Mouse (Mus musculus) heart, embryonic 15.5 days (tissue): ENCODE data around the gene Dcpp1. TPM values are rescaled to one million over a fixed set of nuclear protein-coding genes. Genes with fewer than 3 reads are reported as not detected.
A peak's percentile ranks its signal among the peaks of the same experiment; 100 is the strongest.
"Not testable (repeated sequence)": the region's sequence is repeated elsewhere in the genome, so short reads cannot be mapped to it uniquely, and the experiment has no call there.

Experiments
- ATAC-seq: fragments of 200-750 bp; cut with Nextera tagmentation; replicated peaks from 2 replicates; pipeline ENCODE4 v1.8.0; 2017; ENCODE audit warnings: low read depth, moderate TSS enrichment; ENCODE audit not compliant: insufficient number of reproducible peaks, insufficient read depth, low FRiP score
- H3K27ac ChIP-seq: fragments of 300-500 bp; sonication (generic); 2 replicates; pipeline ENCODE4 v1.5.1; 2015; ENCODE audit warnings: mild to moderate bottlenecking, inconsistent platforms
- H3K27me3 ChIP-seq: fragments of 300-500 bp; sonication (generic); 2 replicates; pipeline ENCODE4 v1.6.1; 2015; ENCODE audit warnings: inconsistent platforms
- H3K36me3 ChIP-seq: fragments of 300-500 bp; sonication (generic); 2 replicates; pipeline ENCODE4 v1.6.1; 2015; ENCODE audit warnings: mild to moderate bottlenecking, inconsistent platforms
- H3K4me1 ChIP-seq: fragments of 300-500 bp; sonication (generic); replicated peaks from 2 replicates; pipeline ENCODE4 v1.6.1; 2015; ENCODE audit warnings: inconsistent platforms
- H3K4me2 ChIP-seq: fragments of 300-500 bp; sonication (generic); 2 replicates; pipeline ENCODE4 v1.6.1; 2015; ENCODE audit warnings: inconsistent platforms, mild to moderate bottlenecking, moderate library complexity
- H3K4me3 ChIP-seq: fragments of 300-500 bp; sonication (generic); 2 replicates; pipeline ENCODE4 v1.5.1; 2015; ENCODE audit warnings: mild to moderate bottlenecking, inconsistent platforms
- H3K9ac ChIP-seq: fragments of 300-500 bp; sonication (generic); 2 replicates; pipeline ENCODE4 v1.6.1; 2015; ENCODE audit warnings: mild to moderate bottlenecking, inconsistent platforms
- H3K9me3 ChIP-seq: fragments of 300-500 bp; sonication (generic); replicated peaks from 2 replicates; pipeline ENCODE4 v1.6.1; 2016; ENCODE audit warnings: inconsistent platforms
- WGBS: fragments of 180-500 bp; shearing (Covaris S2); methylation state at CpG from one replicate; pipeline ENCODE4 v1.1.7; 2015; ENCODE audit warnings: mixed read lengths; 5-methylcytosine and 5-hydroxymethylcytosine counted together
- polyA plus RNA-seq: library from polyadenylated mRNA; unstranded; fragments of >200 nt; fragmentation: Nextera tagmentation; extraction: Ambion mirVana; gene quantifications from 2 replicates; pipeline ENCODE4 v1.2.1, GENCODE M21; 2015

Dcpp1 gene
- polyA plus RNA-seq, 1 experiment from 2014 or later, result not detected

GRCm38 (mm10) chr17:23857193-23857592 is 23.5 kb upstream of the Dcpp1 start:
- peaks cover 6% of the 10 kb centered on the region for H3K4me1 ChIP-seq
- no peak overlapping the region for H3K9ac ChIP-seq
- H3K27me3 ChIP-seq, result peaks cover 6% of the 10 kb centered on the region; the same call in 1 of the 2 replicates
- H3K9me3 ChIP-seq, result no peaks in the 10 kb centered on the region
- H3K36me3 ChIP-seq, result no peaks in the 10 kb centered on the region
- no peak overlapping the region for H3K27ac ChIP-seq
- H3K4me3 ChIP-seq, result no peak overlapping the region
- no peak overlapping the region for H3K4me2 ChIP-seq
- 84% methylated on average over 6 of the region's 6 CpGs for WGBS
- no peak for ATAC-seq

DNA sequence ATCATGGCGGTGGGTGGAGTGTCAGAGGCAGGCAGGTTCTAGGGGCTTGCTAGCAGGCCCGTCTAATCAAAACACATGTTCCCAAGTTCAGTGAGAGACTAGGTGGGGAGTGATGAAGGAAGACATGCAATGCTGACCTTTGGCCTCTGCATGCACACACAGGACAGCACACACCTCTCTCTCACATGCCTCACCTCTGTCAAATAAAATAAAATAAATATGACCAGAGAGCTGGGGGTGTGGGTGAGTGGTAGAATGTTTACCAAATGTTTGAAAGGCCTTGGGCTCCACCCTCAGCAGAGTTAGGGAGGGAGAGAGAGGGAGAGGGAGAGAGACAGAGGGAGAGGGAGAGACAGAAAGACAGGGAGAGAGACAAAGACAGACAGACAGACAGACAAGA is 22.8 kb upstream of the Dcpp1 start:
- no peak for ATAC-seq
- H3K4me2 ChIP-seq, result no peak overlapping the region
- no peaks in the 10 kb centered on the region for H3K36me3 ChIP-seq
- 62% methylated on average over 2 of the region's 2 CpGs for WGBS
- peaks cover 6% of the 10 kb centered on the region for H3K4me1 ChIP-seq
- no peak overlapping the region for H3K9ac ChIP-seq
- H3K27me3 ChIP-seq, result peaks cover 6% of the 10 kb centered on the region; the same call in 1 of the 2 replicates
- H3K4me3 ChIP-seq, result no peak overlapping the region
- no peak overlapping the region for H3K27ac ChIP-seq
- H3K9me3 ChIP-seq, result no peaks in the 10 kb centered on the region

DNA sequence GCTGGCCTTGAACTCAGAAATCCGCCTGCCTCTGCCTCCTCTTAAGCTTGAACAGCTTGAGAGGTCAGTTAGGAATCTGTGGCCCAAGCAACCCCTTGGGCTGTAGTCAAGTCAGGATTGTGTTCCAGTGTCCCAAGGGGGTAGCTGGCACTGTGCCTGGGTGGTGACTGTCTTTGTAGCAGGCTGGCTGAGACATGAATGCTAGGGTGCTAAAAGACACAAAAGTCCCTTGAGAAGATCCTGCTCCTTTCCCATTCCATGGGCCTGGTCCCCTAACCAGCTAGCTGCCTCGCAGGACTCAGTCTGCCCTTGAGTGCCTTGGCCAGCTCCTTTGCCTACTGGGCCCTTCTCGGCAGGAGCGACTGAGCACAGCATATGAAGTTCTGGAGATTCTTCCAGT is 17.8 kb upstream of the Dcpp1 start:
- Histone ChIP-seq H3K4me1 (no peaks in the 10 kb centered on the region), H3K9ac (no peak overlapping the region), H3K36me3 (no peaks in the 10 kb centered on the region), H3K4me3 (no peak overlapping the region), H3K4me2 (no peak overlapping the region), H3K27me3 (peaks cover 6% of the 10 kb centered on the region; the same call in 1 of the 2 replicates), H3K9me3 (no peaks in the 10 kb centered on the region), H3K27ac (no peak overlapping the region)
- 73% methylated on average over 4 of the region's 4 CpGs for WGBS
- ATAC-seq, result no peak

GRCm38 (mm10) chr17:23867756-23868155 is 12.9 kb upstream of the Dcpp1 start, which contains the start of gene Prss21:
TSS of gene Prss21 (plus strand) at chr17:23868056.
- H3K9me3 ChIP-seq, result no peaks in the 10 kb centered on the region
- no peaks in the 10 kb centered on the region for H3K27me3 ChIP-seq
- no peaks in the 10 kb centered on the region for H3K36me3 ChIP-seq
- H3K4me2 ChIP-seq, result no peak within 1 kb of the TSS
- H3K4me3 ChIP-seq, result no peak within 1 kb of the TSS
- H3K27ac ChIP-seq, result no peak within 1 kb of the TSS
- no peak for ATAC-seq
- no peak within 1 kb of the TSS for H3K9ac ChIP-seq
- 83% methylated on average over 15 of the region's 15 CpGs for WGBS
- no peaks in the 10 kb centered on the region for H3K4me1 ChIP-seq

DNA sequence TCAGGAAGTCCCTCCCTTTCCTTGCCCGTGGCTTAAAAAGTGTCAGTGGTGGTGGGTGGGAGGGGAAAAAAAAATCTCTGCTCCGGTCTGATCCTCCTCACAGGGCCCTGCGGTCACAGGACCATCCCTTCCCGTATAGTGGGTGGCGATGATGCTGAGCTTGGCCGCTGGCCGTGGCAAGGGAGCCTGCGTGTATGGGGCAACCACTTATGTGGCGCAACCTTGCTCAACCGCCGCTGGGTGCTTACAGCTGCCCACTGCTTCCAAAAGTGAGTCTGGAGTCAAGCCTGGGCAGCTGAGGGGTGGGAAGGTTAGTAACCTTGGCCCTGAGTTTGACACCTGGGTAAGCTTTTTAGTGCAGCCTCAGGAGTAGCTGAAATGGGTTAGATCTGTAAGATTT is 12.2 kb upstream of the Dcpp1 start:
- Histone ChIP-seq H3K9ac (no peak overlapping the region), H3K4me3 (no peak overlapping the region), H3K36me3 (no peaks in the 10 kb centered on the region), H3K4me1 (no peaks in the 10 kb centered on the region), H3K4me2 (no peak overlapping the region), H3K9me3 (no peaks in the 10 kb centered on the region), H3K27ac (no peak overlapping the region), H3K27me3 (no peaks in the 10 kb centered on the region)
- 82% methylated on average over 11 of the region's 11 CpGs for WGBS
- ATAC-seq, result no peak

- no peaks in the 10 kb centered on the region for H3K27me3 ChIP-seq
- 34% methylated on average over 8 of the region's 8 CpGs for WGBS
- H3K4me2 ChIP-seq, result no peak overlapping the region
- no peak overlapping the region for H3K27ac ChIP-seq
- no peak overlapping the region for H3K4me3 ChIP-seq
- no peak overlapping the region for H3K9ac ChIP-seq
- 0 out of 2 replicates have a peak, but pooled peaks cover 5% of the 10 kb centered on the region for H3K4me1 ChIP-seq
- no peaks in the 10 kb centered on the region for H3K36me3 ChIP-seq
- no peaks in the 10 kb centered on the region for H3K9me3 ChIP-seq
- ATAC-seq, result no peak
Observed at GRCm38 (mm10) chr17:23873884-23874856, 6.5 kb upstream of the Dcpp1 start.

DNA sequence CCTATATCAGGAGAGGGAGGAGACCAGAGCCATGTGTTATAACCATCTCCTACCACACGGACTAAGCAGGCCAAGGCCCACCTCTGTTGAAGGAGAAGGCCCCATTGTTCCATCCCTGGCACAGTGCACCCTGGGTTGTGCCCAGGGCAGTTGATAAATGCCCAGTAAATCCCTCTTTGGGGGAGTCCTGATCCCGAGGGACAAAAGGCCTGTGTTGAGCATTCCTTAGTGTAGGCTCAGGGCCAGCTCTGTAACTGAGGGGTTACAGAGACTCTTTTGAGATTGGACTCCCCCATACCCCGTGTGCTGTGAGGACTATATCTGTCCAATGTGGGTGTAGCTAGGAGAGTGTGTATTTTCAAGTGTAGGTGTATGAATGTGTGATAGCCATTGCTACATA is 3.9 kb upstream of the Dcpp1 start:
- no peak overlapping the region for H3K4me2 ChIP-seq
- 54% methylated on average over 3 of the region's 3 CpGs for WGBS
- 0 out of 2 replicates have a peak, but pooled peaks cover 5% of the 10 kb centered on the region for H3K4me1 ChIP-seq
- 0 out of 2 replicates have a peak, but pooled peaks have one; percentile 44 for ATAC-seq
- no peak overlapping the region for H3K4me3 ChIP-seq
- H3K27me3 ChIP-seq, result no peaks in the 10 kb centered on the region
- H3K36me3 ChIP-seq, result no peaks in the 10 kb centered on the region
- H3K9me3 ChIP-seq, result no peaks in the 10 kb centered on the region
- H3K27ac ChIP-seq, result no peak overlapping the region
- H3K9ac ChIP-seq, result no peak overlapping the region

DNA sequence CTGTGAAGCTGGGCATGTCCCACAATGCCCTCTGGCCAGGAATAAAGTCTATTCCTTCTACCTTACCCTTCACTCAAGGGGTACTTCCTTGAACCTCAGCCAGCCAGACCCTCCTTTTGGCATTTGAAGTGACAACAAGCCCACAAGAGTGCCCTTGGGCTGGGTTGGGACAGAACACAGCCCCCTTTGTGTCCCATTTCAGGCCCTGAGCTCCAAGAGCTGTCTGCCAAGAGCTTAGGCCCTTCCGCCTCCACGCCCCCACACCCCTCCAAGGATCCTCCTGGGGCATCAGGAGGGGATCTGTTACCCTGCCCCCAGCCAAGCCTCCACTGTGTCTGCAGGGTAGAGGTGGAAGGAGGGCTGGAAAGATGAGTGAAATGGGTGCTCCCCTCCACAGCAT is 3.5 kb upstream of the Dcpp1 start:
- H3K4me2 ChIP-seq, result no peak overlapping the region
- no peaks in the 10 kb centered on the region for H3K36me3 ChIP-seq
- H3K9ac ChIP-seq, result no peak overlapping the region
- 82% methylated on average over 2 of the region's 2 CpGs for WGBS
- H3K4me1 ChIP-seq, result 0 out of 2 replicates have a peak, but pooled peaks cover 5% of the 10 kb centered on the region
- H3K4me3 ChIP-seq, result no peak overlapping the region
- 0 out of 2 replicates have a peak, but pooled peaks have one; percentile 37 for ATAC-seq
- no peak overlapping the region for H3K27ac ChIP-seq
- no peaks in the 10 kb centered on the region for H3K9me3 ChIP-seq
- H3K27me3 ChIP-seq, result no peaks in the 10 kb centered on the region

DNA sequence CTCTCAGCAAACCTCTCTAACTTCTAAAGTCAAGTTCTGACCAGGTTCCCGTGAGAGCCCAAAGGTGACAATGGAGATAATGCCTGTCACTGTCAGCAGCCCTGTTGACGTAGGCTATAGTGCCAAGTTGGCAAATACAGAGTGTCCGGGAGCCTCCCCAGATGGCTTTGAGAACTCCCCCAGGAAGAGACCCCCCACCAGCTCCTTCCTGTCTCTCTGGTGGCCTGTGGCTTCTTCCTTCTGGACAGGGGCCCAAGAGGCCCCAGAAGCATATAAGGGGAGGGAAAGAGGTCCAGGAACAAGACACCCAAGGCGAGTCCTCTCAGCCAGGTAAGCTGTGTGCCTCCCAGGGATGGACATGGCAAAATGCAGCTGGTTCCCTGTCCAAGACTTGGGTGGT is 36.5 kb downstream of the Dcpp1 start, which contains the start of gene Dcpp3:
Gene Dcpp3, plus strand, starts transcription at position 301 of the 400 bp plus-strand sequence.
- H3K27me3 ChIP-seq, H3K36me3 ChIP-seq, H3K4me1 ChIP-seq, H3K9me3 ChIP-seq, H3K9ac ChIP-seq, H3K4me2 ChIP-seq, H3K27ac ChIP-seq, H3K4me3 ChIP-seq, ATAC-seq: not testable (repeated sequence)
- WGBS, result 46% methylated on average over 4 of the region's 4 CpGs

DNA sequence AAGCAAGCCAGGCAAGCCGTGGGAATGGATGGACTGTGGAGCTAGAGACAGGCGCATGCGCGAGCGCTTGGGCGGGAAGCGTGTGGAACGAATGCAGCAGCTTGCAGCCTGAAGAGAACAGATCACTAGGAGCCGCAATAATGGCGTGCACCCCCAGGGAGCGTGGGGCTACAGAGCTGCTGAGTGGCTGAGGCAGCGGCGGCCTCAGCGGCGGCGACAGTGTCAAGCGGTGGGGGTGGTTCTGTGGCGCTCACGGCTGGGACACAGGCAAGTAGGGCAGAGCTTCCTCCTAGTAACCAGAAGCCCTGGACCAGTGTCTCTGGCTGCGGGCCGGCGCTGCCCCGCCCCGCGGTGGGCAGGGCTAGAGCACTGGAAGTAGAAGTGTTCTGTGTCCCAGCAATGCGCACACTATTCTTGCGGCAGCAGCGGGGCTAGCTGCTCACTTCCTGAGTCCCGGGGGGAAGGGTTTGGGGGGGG is 43.9 kb downstream of the Dcpp1 start:
- WGBS, result 1% methylated on average over 28 of the region's 29 CpGs
- Histone ChIP-seq H3K9me3 (no peaks in the 10 kb centered on the region), H3K4me1 (peaks cover 12% of the 10 kb centered on the region), H3K27me3 (no peaks in the 10 kb centered on the region), H3K4me2 (peak overlapping the region; percentile 94), H3K9ac (peak overlapping the region; percentile 74), H3K36me3 (no peaks in the 10 kb centered on the region), H3K27ac (peak overlapping the region; percentile 98), H3K4me3 (peak overlapping the region; percentile 70)
- peak; percentile 97 for ATAC-seq

DNA sequence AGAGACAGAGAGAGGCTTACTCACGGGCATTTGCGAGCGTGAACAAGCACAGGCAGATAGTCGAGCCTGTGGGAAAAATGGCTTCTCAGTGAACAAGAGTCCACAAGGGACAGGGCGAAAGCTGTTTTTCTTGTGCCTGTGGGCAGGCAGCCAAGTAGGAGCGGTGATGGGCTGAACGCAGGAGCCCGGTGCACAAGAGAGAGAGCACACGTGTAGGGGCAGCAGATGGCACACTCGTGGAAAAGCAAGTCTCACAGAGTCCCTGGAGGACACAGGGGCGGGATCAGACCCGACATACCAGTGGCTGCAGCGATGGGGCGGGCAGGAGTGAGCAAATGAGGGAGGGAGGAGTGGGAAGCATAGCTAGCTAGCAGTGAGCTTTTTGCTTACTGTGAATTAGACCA is 44.4 kb downstream of the Dcpp1 start:
- Histone ChIP-seq H3K36me3 (no peaks in the 10 kb centered on the region), H3K9me3 (no peaks in the 10 kb centered on the region), H3K4me2 (peak overlapping the region; percentile 94), H3K27me3 (no peaks in the 10 kb centered on the region), H3K9ac (peak overlapping the region; percentile 74), H3K27ac (peak overlapping the region; percentile 98), H3K4me3 (peak overlapping the region; percentile 70), H3K4me1 (peaks cover 12% of the 10 kb centered on the region)
- whole genome bisulfite sequencing, result 0% methylated on average over 14 of the region's 14 CpGs
- peak; percentile 78 for ATAC-seq
